Mouse (Mus musculus): ENCODE measurements around the gene 9930022D16Rik.

The 9930022D16Rik gene

GRCm38 (mm10) chr11:109413617-109414016 lies at the start of gene 9930022D16Rik:
9930022D16Rik (plus strand) TSS chr11:109413917.
- no peak for DNase-seq (ENCODE audit: low spot score in 2 of 2)

- DNase-seq (ENCODE audit: low spot score in 2 of 2), result no peak
These were observed 49.4 kb upstream of the 9930022D16Rik start for GRCm38 (mm10) chr11:109364337-109364736.

- no peak for DNase-seq (ENCODE audit: low spot score in 2 of 2)
These were observed 48.8 kb upstream of the 9930022D16Rik start for GRCm38 (mm10) chr11:109364881-109365280.

- no peak for DNase-seq (ENCODE audit: low spot score in 2 of 2)
These were observed 47.9 kb upstream of the 9930022D16Rik start for GRCm38 (mm10) chr11:109365818-109366217.

GRCm38 (mm10) chr11:109366802-109367579 lies 46.7 kb upstream of the 9930022D16Rik start:
- no peak for DNase-seq (ENCODE audit: low spot score in 2 of 2)

- DNase-seq (ENCODE audit: low spot score in 2 of 2), result no peak
These were observed 44.6 kb upstream of the 9930022D16Rik start for GRCm38 (mm10) chr11:109369026-109369637.

- DNase-seq (ENCODE audit: low spot score in 2 of 2), result no peak
These were observed 38.3 kb upstream of the 9930022D16Rik start for GRCm38 (mm10) chr11:109375412-109375811.

GRCm38 (mm10) chr11:109376484-109377143 lies 37.1 kb upstream of the 9930022D16Rik start:
- no peak for DNase-seq (ENCODE audit: low spot score in 2 of 2)

- no peak for DNase-seq (ENCODE audit: low spot score in 2 of 2)
These were observed 36.2 kb upstream of the 9930022D16Rik start for GRCm38 (mm10) chr11:109377477-109377876.

GRCm38 (mm10) chr11:109378051-109378450 lies 35.7 kb upstream of the 9930022D16Rik start:
- no peak for DNase-seq (ENCODE audit: low spot score in 2 of 2)

GRCm38 (mm10) chr11:109380662-109381061 lies 33.1 kb upstream of the 9930022D16Rik start:
- DNase-seq (ENCODE audit: low spot score in 2 of 2), result no peak

- DNase-seq (ENCODE audit: low spot score in 2 of 2), result no peak
These were observed 28.4 kb upstream of the 9930022D16Rik start for GRCm38 (mm10) chr11:109385296-109385695.

GRCm38 (mm10) chr11:109389046-109389445 lies 24.7 kb upstream of the 9930022D16Rik start:
- DNase-seq (ENCODE audit: low spot score in 2 of 2), result no peak

GRCm38 (mm10) chr11:109391200-109391599 lies 22.5 kb upstream of the 9930022D16Rik start:
- no peak for DNase-seq (ENCODE audit: low spot score in 2 of 2)

GRCm38 (mm10) chr11:109391760-109392159 lies 22.0 kb upstream of the 9930022D16Rik start:
- DNase-seq (ENCODE audit: low spot score in 2 of 2), result no peak

- no peak for DNase-seq (ENCODE audit: low spot score in 2 of 2)
These were observed 21.1 kb upstream of the 9930022D16Rik start for GRCm38 (mm10) chr11:109392601-109393000.

- DNase-seq (ENCODE audit: low spot score in 2 of 2), result no peak
These were observed 19.0 kb upstream of the 9930022D16Rik start for GRCm38 (mm10) chr11:109394758-109395157.

GRCm38 (mm10) chr11:109395291-109395690 lies 18.4 kb upstream of the 9930022D16Rik start:
- DNase-seq (ENCODE audit: low spot score in 2 of 2), result no peak

GRCm38 (mm10) chr11:109406431-109406830 lies 7.3 kb upstream of the 9930022D16Rik start:
- no peak for DNase-seq (ENCODE audit: low spot score in 2 of 2)

GRCm38 (mm10) chr11:109410197-109410980 lies 3.3 kb upstream of the 9930022D16Rik start:
- DNase-seq (ENCODE audit: low spot score in 2 of 2), result no peak

- DNase-seq (ENCODE audit: low spot score in 2 of 2), result no peak
These were observed 1.1 kb downstream of the 9930022D16Rik start for GRCm38 (mm10) chr11:109414802-109415201.

Measured in left cerebral cortex, adult 9 months (tissue).